Mouse (Mus musculus) kidney, adult 11 months (tissue): ENCODE measurements around the gene Kiss1.
"Not testable (repeated sequence)": the region's sequence is repeated elsewhere in the genome, so short reads cannot be mapped to it uniquely, and the experiment has no call there.

Source experiments
- DNase-seq: peaks from one replicate; pipeline ENCODE4 v3.0.0; 2022

The Kiss1 gene

DNA sequence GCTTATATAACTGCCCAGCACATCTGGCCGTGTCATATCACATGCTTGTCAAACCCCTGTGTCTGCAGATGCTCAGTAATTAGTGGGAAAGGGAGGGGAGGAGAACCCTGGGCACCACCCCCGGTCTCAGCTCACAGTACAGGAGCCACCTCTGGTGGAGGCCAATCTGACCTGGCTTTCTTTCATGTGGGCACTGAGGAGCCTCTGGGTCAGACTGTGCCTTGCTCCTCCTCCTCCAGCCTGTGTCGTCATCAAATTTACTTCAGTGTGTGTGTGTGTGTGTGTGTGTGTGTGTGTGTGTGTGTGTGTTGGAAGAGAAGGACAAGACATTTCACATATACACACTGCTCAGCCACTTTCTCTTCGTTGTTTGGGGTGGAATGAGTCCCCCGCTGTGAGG, 1.7 kb downstream of the Kiss1 start:
- no peak for DNase-seq

DNA sequence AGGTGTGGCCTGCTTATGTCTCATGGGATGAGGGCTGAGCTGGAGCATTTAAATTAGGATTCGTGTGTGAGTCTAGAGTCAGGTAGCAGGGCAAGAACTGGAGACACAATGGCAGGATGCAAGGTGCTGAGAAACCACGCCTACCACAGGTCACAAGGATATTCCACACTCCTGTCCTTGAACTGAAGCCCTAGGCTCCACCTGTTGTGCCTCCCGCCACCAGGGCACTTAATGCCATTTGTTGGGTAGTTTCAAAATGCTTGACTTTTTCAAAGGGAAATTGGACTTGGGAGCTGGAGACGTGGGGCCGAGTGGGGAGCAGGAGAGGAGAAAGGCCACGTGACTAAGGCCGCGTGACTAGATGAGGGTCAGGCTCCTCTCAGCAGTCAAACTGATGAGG, 4.3 kb downstream of the Kiss1 start:
- DNase-seq = no peak

GRCm38 (mm10) chr1:133327094-133327493, 5.4 kb downstream of the Kiss1 start:
- no peak for DNase-seq

DNA sequence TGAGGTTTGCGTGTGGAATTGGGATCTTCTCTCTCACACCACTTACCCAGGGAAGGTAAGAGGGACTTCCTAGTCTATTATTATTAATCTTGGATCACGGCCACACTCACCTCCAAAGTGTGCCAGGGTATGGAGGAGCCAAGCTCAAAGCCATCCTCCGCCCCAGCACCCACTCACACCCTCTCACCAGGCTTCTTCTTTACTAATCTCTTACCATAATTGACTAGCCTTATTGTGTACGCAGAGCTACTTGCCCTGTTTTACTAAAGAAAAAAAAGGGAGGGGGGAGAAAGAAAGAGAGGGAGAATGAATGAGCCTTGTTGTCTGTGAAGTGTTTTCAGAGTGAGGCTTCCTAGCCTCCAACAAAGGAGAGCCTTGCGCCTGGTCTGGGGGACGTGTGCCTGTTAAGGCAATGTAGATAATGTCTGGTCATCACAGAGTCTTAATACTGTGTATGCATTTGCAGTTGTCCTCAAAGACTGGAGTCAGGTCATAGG, 6.7 kb downstream of the Kiss1 start:
- DNase-seq = no peak

- DNase-seq = no peak
Measured at GRCm38 (mm10) chr1:133328896-133329637, 7.4 kb downstream of the Kiss1 start.

- no peak for DNase-seq
Measured at GRCm38 (mm10) chr1:133329638-133329964, 7.9 kb downstream of the Kiss1 start.

DNA sequence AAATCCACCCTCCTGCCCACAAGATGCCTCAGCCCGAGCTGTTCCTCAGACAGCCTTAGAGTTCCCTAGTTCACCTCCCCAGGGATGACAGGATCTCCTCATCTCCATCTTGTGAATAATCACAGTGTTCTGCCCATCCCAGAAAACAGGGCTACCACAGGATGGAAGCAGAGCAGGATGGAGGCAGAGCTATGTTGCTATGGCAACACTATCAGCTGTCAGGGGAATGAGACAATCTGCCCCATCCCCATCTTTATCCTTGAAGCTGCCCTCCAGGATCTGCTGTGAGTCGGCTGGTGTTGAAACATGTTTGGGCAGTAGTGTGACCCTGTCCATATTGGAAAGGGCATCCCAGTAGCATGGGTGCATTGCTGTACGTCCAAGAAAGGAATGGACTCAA, 9.5 kb downstream of the Kiss1 start:
- DNase-seq = no peak

GRCm38 (mm10) chr1:133332656-133333430, 11.2 kb downstream of the Kiss1 start:
- DNase-seq = no peak

- no peak for DNase-seq
Measured at GRCm38 (mm10) chr1:133333937-133334336, 12.3 kb downstream of the Kiss1 start.

DNA sequence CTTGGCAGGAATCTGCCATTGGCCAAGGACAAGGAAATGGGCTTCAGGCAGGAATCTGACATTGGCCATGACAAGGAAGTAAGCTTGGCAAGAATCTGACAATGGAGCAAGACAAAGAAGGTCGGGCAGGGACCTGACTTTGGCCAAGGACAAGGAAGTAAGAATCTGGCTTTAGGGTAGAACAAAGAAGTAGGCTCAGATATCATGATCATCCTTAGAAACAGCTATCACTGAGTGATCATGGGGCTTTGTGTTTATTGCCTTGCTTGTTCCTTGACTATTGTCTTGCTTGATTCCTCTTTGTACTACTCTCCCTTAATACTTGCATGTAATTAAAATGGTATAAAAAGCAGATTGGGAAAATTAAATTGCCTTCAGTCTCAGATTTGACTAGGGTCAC, 18.7 kb downstream of the Kiss1 start:
- DNase-seq = not testable (repeated sequence)

- DNase-seq = no peak
Measured at GRCm38 (mm10) chr1:133344357-133344756, 22.7 kb downstream of the Kiss1 start.

DNA sequence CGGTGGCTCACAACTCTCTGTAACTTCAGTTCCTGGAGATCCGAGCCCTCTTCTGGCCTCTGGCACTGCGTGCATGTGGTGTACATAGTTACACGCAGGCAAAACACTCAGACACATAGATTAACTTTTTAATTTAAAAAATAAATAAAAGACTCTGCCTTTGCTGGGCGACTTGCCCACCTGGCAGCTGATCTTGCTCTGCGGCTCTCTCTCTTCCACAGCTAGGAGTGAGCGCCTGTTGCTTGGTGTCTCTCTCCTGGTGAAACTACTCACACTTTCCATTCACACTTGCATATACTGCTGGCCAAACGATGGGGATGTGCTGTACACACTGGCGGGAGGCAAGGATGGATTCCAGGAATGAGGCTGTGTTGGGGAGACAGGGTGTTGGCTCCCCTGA, 24.9 kb downstream of the Kiss1 start:
- no peak for DNase-seq

- no peak for DNase-seq
Measured at GRCm38 (mm10) chr1:133347226-133347625, 25.6 kb downstream of the Kiss1 start.

DNA sequence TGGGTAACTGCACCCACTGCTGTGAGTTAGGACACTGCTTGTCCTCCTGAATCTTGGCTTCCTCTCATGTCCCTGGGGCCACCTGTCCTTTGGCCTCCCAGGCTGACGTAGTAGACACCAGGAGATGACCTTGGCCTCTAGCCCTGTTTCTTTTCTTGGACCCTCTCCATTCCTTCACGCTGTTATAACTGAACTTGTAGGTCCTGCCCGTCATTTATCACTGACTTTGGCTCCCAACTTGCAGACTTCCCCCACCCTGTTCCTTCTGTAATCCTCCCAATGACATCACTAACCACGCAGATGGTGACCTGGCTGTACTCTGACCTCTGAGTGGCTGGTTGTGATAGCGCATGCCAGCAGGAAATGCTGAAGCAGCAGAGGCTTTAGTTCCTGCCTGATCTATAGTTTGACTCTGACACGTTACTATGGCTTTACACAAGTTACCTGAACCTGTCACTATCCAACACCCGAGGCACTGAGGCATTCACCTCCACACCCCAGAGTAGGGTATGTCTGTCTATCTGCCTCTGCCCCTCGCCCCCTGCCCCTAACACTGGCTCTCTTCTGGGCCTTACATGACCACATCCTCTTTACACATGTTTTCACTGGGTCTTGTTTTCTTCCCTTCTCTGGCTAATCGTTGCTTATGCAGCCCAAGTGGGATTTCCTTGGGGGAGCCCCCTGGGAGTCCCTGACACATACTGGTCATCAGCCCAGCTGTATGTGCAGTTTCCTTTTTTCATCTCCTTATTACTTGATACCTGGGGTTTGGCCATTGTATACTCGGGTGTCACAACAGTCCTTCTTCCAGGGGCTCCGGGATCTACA, 26.2 kb downstream of the Kiss1 start:
- DNase-seq = peak; percentile 62

GRCm38 (mm10) chr1:133350210-133350609, 28.5 kb downstream of the Kiss1 start, which contains the start of gene Ren1:
TSS of gene Ren1 (plus strand) at chr1:133350510.
- no peak for DNase-seq

DNA sequence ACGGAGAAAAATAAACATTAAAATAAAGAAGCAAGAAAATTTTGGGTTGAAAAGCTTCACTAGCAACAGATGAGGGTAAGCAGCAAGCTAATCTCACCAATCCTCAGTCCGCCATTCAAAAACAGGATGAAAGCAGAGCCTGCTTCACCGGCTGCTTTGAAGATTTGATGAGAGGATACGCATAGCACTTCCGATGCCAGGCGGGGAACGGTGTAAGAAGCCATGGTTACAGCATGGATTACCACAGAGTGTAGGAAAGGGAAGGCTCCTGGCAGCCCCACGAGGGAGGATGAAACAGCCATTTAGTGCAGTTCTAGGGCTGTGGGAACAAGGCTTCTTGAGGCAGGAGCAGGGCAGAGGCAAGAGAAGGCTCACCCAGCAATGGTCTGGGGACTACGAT, 30.1 kb downstream of the Kiss1 start:
- no peak for DNase-seq

DNA sequence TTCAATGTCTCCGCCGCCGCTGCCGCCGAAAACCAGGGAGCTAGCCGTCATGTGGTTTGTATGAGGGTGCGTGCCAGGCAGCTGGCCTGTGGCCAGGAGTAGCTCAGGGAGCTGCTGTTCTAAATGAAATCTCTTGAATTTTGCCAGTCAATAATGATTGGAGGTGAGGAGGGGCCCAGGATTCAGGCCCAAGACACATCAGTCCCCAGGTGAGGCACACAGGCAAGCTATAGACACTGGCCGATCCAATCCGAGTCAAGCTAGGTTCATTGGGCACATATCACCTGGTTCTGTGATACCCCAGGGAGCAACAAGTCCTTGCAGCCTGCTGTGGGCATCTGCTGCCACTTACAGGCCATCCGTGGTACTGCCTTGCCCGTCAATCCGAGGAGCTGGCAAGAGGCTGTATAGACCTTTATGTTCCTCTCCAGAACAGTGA, 31.7 kb downstream of the Kiss1 start:
- peak; percentile 82 for DNase-seq

DNA sequence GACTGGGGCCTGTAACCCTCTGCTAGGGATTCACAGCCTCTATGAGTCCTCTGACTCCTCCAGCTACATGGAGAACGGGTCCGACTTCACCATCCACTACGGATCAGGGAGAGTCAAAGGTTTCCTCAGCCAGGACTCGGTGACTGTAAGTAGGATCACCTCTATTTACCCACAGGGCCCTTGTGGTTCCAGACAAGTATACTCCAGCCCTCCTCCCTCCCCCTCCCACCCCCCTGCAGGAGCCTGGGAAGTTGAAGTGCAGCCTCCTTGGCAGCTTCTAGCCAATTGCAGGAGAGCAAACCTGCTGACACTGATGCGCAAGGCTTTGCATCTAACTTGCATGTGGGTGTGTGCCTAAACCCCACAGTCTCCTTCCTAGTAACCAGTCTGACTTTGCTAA, 33.8 kb downstream of the Kiss1 start:
- DNase-seq = no peak

- DNase-seq = no peak
Measured at GRCm38 (mm10) chr1:133355912-133356311, 34.2 kb downstream of the Kiss1 start.

DNA sequence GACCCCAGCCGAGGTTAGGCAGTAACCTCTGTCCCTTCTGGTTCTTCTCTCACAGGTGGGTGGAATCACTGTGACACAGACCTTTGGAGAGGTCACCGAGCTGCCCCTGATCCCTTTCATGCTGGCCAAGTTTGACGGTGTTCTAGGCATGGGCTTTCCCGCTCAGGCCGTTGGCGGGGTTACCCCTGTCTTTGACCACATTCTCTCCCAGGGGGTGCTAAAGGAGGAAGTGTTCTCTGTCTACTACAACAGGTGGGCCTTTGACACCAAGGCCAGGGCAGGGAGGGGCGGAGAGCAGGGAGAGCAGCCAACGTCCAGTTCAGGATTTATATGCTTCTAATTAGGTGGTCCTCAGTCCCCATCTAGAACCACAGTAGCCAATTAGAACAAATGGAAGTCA, 34.7 kb downstream of the Kiss1 start:
- DNase-seq = no peak

DNA sequence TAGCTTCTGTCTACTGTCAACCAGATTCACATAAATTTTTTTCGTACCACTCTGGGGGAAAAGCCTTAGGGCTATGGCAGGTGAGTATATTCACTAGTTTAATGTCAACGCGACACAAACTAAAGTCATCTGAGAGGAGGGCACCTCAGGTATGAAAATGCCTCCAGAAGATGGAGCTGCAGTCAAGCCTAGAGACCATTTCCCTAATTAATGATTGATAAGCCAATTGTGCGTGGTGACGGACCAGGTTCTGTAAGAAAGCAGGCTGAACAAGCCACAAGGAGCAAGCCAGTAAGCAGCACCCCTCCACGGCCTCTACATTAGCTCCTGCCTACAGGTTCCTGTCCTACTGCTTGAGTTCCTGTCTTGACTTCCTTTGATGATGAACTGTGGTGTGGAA, 39.3 kb downstream of the Kiss1 start:
- DNase-seq = no peak

- DNase-seq = no peak
Measured at GRCm38 (mm10) chr1:133362103-133362502, 40.4 kb downstream of the Kiss1 start.

DNA sequence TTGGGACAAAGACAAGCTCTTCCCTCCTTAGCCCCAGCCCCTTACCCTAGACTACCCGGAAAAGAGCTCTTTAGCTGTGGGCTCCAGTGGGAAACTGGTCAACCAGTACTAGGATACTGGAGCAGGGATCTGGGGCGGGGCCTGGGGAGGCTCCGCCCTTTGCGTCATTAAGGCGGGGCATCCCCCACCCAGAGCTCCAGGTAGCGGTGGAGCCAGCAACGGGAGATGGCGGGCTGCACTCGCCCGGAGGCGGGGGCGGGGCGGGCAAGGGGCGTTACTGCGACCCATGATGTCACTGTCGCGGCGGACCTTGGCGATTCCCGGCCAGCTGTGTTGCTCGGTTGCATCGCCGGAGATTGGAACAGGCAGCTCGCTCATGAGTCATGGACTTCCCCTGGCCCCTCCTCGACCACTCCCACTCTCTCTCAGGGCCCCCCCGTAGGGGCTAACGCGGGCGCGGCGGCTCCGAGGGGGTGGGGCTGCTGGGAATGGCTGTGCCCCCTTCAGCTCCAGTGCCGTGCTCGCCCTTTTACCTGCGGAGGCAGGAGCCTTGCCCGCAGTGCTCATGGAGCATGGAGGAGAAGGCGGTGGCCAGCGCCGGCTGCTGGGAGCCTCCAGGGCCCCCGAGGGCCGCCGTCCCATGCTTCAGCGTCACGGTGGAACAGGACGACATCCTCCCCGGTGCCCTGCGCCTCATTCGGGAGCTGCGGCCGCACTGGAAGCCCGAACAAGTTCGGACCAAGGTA, 41.8 kb downstream of the Kiss1 start, which contains the start of gene Etnk2:
Gene Etnk2, plus strand, starts transcription at position 297 of the 746 bp plus-strand sequence.
- DNase-seq = peak; percentile 86
